Mouse (Mus musculus) Muller cell, postnatal 12 days (primary cell): ENCODE measurements around the gene Cabin1.
A peak's percentile ranks its signal among the peaks of the same experiment; 100 is the strongest.

Experiments used
- DNase-seq: peaks from one replicate; pipeline ENCODE4 v3.0.0-alpha.2; 2015; ENCODE audit errors: inconsistent ontology term

Gene Cabin1

GRCm38 (mm10) chr10:75667115-75667910, 96.8 kb downstream of the Cabin1 start:
- peak; percentile 82 for DNase-seq

- DNase-seq: peak; percentile 53
Observed at GRCm38 (mm10) chr10:75666451-75667030, 97.6 kb downstream of the Cabin1 start.

GRCm38 (mm10) chr10:75664673-75665270, 99.4 kb downstream of the Cabin1 start:
- no peak for DNase-seq

- DNase-seq: no peak
Observed at GRCm38 (mm10) chr10:75662575-75662974, 101.6 kb downstream of the Cabin1 start.

- DNase-seq: no peak
Observed at GRCm38 (mm10) chr10:75661876-75662275, 102.3 kb downstream of the Cabin1 start.

GRCm38 (mm10) chr10:75661381-75661780, 102.8 kb downstream of the Cabin1 start:
- DNase-seq: no peak

GRCm38 (mm10) chr10:75657772-75658171, 106.4 kb downstream of the Cabin1 start:
- no peak for DNase-seq

- no peak for DNase-seq
Observed at GRCm38 (mm10) chr10:75657165-75657564, 107.0 kb downstream of the Cabin1 start.

- no peak for DNase-seq
Observed at GRCm38 (mm10) chr10:75654053-75654452, 110.1 kb downstream of the Cabin1 start.

GRCm38 (mm10) chr10:75651381-75652068, 112.6 kb downstream of the Cabin1 start:
- no peak for DNase-seq

- DNase-seq: no peak
Observed at GRCm38 (mm10) chr10:75650306-75650902, 113.7 kb downstream of the Cabin1 start.

- DNase-seq: no peak
Observed at GRCm38 (mm10) chr10:75649406-75649995, 114.6 kb downstream of the Cabin1 start.

- DNase-seq: no peak
Observed at GRCm38 (mm10) chr10:75649001-75649400, 115.1 kb downstream of the Cabin1 start.

GRCm38 (mm10) chr10:75648091-75648490, 116.0 kb downstream of the Cabin1 start:
- no peak for DNase-seq

GRCm38 (mm10) chr10:75647362-75647761, 116.8 kb downstream of the Cabin1 start:
- DNase-seq: peak; percentile 75

GRCm38 (mm10) chr10:75646406-75646805, 117.7 kb downstream of the Cabin1 start:
- no peak for DNase-seq

- DNase-seq: no peak
Observed at GRCm38 (mm10) chr10:75645616-75646015, 118.5 kb downstream of the Cabin1 start.

- peak; percentile 50 for DNase-seq
Observed at GRCm38 (mm10) chr10:75643741-75644343, 120.3 kb downstream of the Cabin1 start, which contains the start of gene Susd2. Gene Susd2 (minus strand): TSS chr10:75644008.

GRCm38 (mm10) chr10:75642891-75643290, 121.2 kb downstream of the Cabin1 start:
- DNase-seq: no peak

GRCm38 (mm10) chr10:75642436-75642835, 121.7 kb downstream of the Cabin1 start:
- DNase-seq: no peak

GRCm38 (mm10) chr10:75641721-75642222, 122.4 kb downstream of the Cabin1 start:
- no peak for DNase-seq
